Mouse (Mus musculus): ENCODE measurements around the gene C2cd5. TPM values are rescaled to one million over a fixed set of nuclear protein-coding genes. Genes with fewer than 3 reads are reported as not detected.

C2cd5 gene
- total and polyA plus RNA-seq, 3 experiments = 19.1 to 22.3 (median 19.7) TPM

DNA sequence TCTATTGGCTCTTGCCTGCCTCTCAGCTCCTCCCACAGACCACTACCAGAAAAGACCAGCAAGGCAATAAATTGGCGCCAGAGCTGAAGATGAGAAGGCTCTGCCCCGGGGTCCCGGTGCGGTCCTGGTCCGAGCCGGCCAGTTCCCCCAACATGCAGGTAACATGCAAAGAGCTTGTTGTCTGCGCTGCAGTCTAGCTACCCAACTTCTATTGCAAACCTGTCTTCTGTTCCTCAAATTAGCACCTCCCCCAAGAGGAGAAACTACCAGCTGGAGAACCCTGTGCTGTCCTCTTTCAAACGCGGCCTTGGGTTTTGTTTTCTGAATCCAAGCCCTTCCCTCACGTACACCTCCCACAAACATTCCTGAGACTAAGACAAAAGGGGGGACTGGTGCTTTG lies 137.5 kb downstream of the C2cd5 start:
- no peak for DNase-seq (ENCODE audit: extremely low read depth)
- H3K4me1 ChIP-seq (ENCODE audit: control insufficient read depth in 1 of 2, insufficient read depth in 2 of 2) = peaks cover 0 to 26% of the 10 kb centered on the region in 2 experiments; a peak in 2 of 4 replicates
- no peaks in the 10 kb centered on the region for H3K27me3 ChIP-seq (replicated peaks)
- dilution Hi-C loops (cut with MboI; ENCODE audit: extremely low pct_ligation_motif_present, extremely low pct_unique_long_range_greater_than_20kb, low sequenced_read_pairs) = no loop called here
- H3K36me3 ChIP-seq (replicated peaks in 1 of 2; ENCODE audit: control insufficient read depth in 1 of 2, insufficient read depth in 1 of 2, low read length in 1 of 2) = no peaks in the 10 kb centered on the region
- TF ChIP-seq CHD1 (IDR thresholded peaks at IDR 0.05; ENCODE audit: low read depth, low read length) = no peak
- H3K9me3 ChIP-seq (replicated peaks; ENCODE audit: low read length) = no peaks in the 10 kb centered on the region
- H3K4me2 ChIP-seq (ENCODE audit: insufficient read depth, low read depth, poor library complexity, severe bottlenecking) = no peak overlapping the region
- no peak overlapping the region for H3K27ac ChIP-seq (ENCODE audit: insufficient read depth, low read depth)
- in situ Hi-C loops (cut with MboI; ENCODE audit: low pct_ligation_motif_present, low pct_unique_long_range_greater_than_20kb, low sequenced_read_pairs) = loop anchor here (25.0 kb wide), 1 partner anchor 100 kb away; no protein-coding TSS in a partner anchor
- no peaks in the 10 kb centered on the region for H3K79me2 ChIP-seq (replicated peaks; ENCODE audit: control insufficient read depth, extremely low read depth, insufficient read depth, poor library complexity, severe bottlenecking)
- H3K9ac ChIP-seq (ENCODE audit: insufficient read depth, low read depth) = no peak overlapping the region
- no peak overlapping the region for H3K4me3 ChIP-seq (replicated peaks in 1 of 3; ENCODE audit: low read depth in 2 of 3, low read length in 2 of 3, poor library complexity in 1 of 3)

DNA sequence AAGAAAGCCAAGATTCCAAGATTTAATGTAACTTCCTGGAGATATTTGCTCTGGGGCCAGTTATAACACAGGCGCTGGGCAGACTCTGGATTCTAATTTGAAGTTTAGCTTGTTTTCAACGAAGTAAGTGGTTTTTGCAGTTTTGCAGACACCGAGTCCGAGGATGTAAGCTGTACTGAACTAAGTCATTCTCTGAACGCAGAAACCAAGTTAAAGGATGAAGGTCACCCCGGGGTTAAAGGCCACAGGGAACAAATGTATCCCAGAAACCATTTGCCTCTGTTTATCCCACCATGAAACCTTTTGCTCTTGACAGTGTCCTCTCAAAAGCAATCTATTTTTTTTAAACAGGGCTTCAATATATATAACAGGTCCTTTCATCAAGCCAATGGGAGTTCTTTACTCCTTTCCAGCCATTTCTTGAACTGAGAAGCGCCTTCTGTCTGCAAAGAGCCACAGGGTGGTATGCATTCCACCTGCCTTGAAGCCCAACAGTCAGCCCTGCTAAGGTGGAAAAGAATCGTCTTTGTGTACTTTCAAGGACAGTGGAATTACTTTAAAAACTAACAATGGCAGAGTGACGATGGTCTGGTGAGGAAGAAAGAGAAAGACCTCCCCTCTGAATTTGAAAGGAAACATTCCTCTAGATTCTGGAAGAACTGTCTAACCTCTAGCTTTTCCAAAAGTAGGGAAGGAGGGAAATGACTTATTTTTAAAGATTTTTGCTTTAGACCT lies 138.1 kb downstream of the C2cd5 start:
- Histone ChIP-seq H3K4me2 (ENCODE audit: insufficient read depth, low read depth, poor library complexity, severe bottlenecking) (no peak overlapping the region), H3K4me1 (ENCODE audit: control insufficient read depth in 1 of 2, insufficient read depth in 2 of 2) (peaks cover 0 to 23% of the 10 kb centered on the region in 2 experiments; a peak in 2 of 4 replicates), H3K9ac (ENCODE audit: insufficient read depth, low read depth) (no peak overlapping the region), H3K4me3 (replicated peaks in 1 of 3; ENCODE audit: low read depth in 2 of 3, low read length in 2 of 3, poor library complexity in 1 of 3) (no peak overlapping the region), H3K27me3 (replicated peaks) (no peaks in the 10 kb centered on the region), H3K27ac (ENCODE audit: insufficient read depth, low read depth) (no peak overlapping the region), H3K79me2 (replicated peaks; ENCODE audit: control insufficient read depth, extremely low read depth, insufficient read depth, poor library complexity, severe bottlenecking) (no peaks in the 10 kb centered on the region), H3K36me3 (replicated peaks in 1 of 2; ENCODE audit: control insufficient read depth in 1 of 2, insufficient read depth in 1 of 2, low read length in 1 of 2) (no peaks in the 10 kb centered on the region), H3K9me3 (replicated peaks; ENCODE audit: low read length) (no peaks in the 10 kb centered on the region)
- no peak for DNase-seq (ENCODE audit: extremely low read depth)
- in situ Hi-C loops (cut with MboI; ENCODE audit: low pct_ligation_motif_present, low pct_unique_long_range_greater_than_20kb, low sequenced_read_pairs) = loop anchor here (25.0 kb wide), 1 partner anchor 100 kb away; no protein-coding TSS in a partner anchor
- no peak for TF ChIP-seq NRF1 (IDR thresholded peaks at IDR 0.05; ENCODE audit: low read depth, low read length)
- no peak for TF ChIP-seq SIN3A (IDR thresholded peaks at IDR 0.05; ENCODE audit: low read length)
- TF ChIP-seq TBP (conservative IDR thresholded peaks at IDR 0.05; ENCODE audit: low read depth, low read length) = no peak
- no peak for TF ChIP-seq MEF2A (IDR thresholded peaks at IDR 0.05; ENCODE audit: borderline replicate concordance, low read depth, low read length)
- no peak for TF ChIP-seq MAZ (IDR thresholded peaks at IDR 0.05; ENCODE audit: low read depth, low read length)
- no peak for TF ChIP-seq RAD21 (IDR thresholded peaks at IDR 0.05; ENCODE audit: low read depth, low read length)
- no peak for TF ChIP-seq MAX (IDR thresholded peaks at IDR 0.05; ENCODE audit: low read length)
- TF ChIP-seq MXI1 (IDR thresholded peaks at IDR 0.05; ENCODE audit: low read depth, low read length) = no peak
- TF ChIP-seq MAFK (IDR thresholded peaks at IDR 0.05; ENCODE audit: insufficient replicate concordance, low read length) = no peak
- dilution Hi-C loops (cut with MboI; ENCODE audit: extremely low pct_ligation_motif_present, extremely low pct_unique_long_range_greater_than_20kb, low sequenced_read_pairs) = no loop called here

Other genes with a start within 250 kb of the C2cd5 start
- gene St8sia1, start 135.7 kb downstream of the C2cd5 start, total RNA-seq (2012; rRNA removed) = 0.04 and 0.13 TPM in 2 replicates
- 0.20 and 0.22 TPM in 2 replicates for gene St8sia1, start 135.7 kb downstream of the C2cd5 start, total RNA-seq (2014; rRNA removed)
- gene St8sia1, start 135.7 kb downstream of the C2cd5 start, polyA plus RNA-seq (2012; ENCODE audit: insufficient read length, low read depth) = 0.31 and 0.51 TPM in 2 replicates
- 27.0 and 27.1 TPM in 2 replicates for gene Etnk1, start 67.1 kb upstream of the C2cd5 start, total RNA-seq (2012; rRNA removed)
- 33.4 and 35.1 TPM in 2 replicates for gene Etnk1, start 67.1 kb upstream of the C2cd5 start, total RNA-seq (2014; rRNA removed)
- gene Etnk1, start 67.1 kb upstream of the C2cd5 start, polyA plus RNA-seq (2012; ENCODE audit: insufficient read length, low read depth) = 28.4 and 32.8 TPM in 2 replicates

All from CH12.LX (cell line).